Mouse (Mus musculus) cerebellum, adult 18-20 months (tissue): ENCODE measurements around the gene Tcl1b4.
"Not testable (repeated sequence)": the region's sequence is repeated elsewhere in the genome, so short reads cannot be mapped to it uniquely, and the experiment has no call there.

ENCODE experiments used
- DNase-seq, 2 experiments: peaks; one replicate each; pipeline ENCODE4 v3.0.0; 2021

Gene Tcl1b4

DNA sequence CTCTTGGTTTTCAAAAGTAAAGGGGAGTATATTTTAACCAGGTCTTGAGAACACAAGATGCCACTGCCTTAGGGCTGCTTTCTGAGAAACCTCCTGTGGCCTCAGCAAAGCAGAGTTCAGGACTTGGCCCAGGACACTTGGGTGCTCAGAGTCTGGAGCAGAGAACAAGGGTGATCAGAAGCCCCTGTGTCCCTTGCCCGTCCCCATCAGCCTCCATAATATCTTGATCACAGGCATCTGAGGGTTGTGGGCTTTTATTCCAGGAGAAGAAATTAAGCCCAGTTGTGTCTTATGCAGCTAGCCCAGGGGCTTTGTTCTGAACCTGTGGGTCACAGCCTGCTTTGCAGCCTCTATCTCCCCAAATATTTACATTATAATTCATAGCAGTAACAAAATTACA is at the start of gene Tcl1b4:
TSS of gene Tcl1b4 (plus strand) at position 301 of the 400 bp plus-strand sequence.
- DNase-seq: not testable (repeated sequence)

DNA sequence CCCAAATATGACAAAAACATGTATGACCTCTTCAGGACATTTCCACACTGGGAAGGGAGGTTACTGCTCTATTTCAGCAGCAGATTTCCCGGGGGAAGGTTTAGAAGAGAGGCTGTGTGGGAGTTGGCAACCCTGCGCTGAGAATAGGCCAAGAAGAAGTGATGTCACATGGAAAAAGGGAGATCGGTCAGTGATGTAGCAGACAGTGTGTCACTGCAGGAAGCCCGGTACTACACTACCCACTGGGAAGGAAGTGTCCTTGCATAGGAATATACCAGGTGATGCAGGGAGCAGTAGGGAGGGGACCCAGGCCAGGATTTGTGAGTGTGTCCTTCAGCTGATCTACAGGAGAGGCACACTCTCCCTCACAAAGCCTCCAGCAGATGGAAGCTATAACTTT is 46.5 kb upstream of the Tcl1b4 start:
- DNase-seq: not testable (repeated sequence)

DNA sequence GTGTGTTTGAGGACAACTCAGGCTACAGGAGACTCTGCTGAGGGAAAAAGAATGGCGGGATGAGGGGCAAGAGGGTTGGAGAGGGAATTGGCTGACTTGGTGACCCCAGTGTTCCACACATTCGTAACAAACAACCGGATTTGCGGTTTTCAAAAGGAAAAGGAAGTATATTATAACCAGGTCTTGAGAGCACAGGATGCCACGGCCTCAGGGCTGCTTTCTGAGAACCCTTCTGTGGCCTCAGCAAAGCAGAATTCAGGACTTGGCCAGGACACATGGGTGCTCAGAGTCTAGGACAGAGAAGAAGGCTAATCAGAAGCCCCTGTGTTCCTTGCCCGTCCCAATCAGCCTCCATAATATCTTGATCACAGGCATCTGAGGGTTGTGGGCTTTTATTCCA is 42.9 kb upstream of the Tcl1b4 start:
- no peak for DNase-seq

DNA sequence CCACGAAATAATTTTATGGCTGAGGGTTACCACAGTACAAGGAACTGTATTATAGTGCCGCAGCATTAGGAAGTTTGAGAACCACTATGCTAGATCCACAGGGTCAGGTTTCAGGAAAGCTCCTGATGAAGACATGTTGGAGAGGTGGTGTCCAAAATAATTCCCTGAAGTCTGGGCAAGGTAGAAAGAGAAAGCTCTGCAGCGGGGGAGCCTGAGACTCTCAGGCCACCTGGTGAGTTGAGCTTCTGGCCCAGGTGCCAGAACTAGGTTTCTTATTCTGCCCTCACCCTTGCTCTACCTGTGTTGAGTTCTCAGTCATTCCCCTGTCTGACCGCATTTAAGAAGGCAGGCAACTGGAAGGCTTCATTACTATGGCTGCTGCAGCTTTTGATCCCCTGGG is 42.4 kb upstream of the Tcl1b4 start, which contains the start of gene Tcl1b1:
TSS of gene Tcl1b1 (plus strand) at position 301 of the 400 bp plus-strand sequence.
- no peak for DNase-seq

DNA sequence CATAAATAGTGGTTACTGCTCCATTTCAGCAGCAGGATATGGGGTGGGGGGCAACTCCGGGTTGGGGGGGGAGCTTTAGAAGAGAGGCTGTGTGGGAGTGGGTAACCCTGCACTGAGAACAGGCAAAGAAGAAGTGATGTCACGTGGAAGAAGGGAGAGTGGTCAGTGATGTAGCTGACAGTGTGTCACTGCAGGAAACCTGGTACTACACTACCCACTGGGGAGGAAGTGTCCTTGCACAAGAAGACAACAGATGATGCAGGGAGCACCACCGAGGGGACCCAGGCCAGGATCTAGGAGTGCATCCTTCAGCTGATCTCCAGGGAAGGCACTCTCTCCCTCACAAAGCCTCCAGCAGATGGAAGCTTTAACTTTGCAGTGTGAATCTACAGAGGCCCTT is 35.0 kb upstream of the Tcl1b4 start:
- DNase-seq: no peak

DNA sequence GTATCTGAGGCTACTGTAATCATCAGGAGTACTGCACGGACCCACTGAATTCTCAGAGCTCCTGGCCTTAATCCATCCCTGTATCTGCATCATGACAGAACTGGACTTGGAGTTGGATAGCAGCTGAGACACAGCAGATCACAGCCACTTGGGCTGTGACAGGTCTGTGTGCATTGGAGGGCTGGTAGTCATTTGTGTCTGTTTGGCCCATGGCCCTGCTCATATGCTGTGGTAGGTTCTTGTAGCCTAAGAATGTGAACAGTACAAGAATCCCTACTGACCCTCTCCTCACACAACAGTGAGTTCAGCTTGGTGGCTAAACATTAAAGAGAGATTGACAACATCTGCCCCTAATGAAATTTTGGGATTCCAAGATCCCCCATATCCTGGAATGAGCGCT is 28.4 kb upstream of the Tcl1b4 start:
- DNase-seq: no peak

GRCm38 (mm10) chr12:105174318-105174717 is 27.4 kb upstream of the Tcl1b4 start:
- peak; percentile 21 to 31 for DNase-seq

DNA sequence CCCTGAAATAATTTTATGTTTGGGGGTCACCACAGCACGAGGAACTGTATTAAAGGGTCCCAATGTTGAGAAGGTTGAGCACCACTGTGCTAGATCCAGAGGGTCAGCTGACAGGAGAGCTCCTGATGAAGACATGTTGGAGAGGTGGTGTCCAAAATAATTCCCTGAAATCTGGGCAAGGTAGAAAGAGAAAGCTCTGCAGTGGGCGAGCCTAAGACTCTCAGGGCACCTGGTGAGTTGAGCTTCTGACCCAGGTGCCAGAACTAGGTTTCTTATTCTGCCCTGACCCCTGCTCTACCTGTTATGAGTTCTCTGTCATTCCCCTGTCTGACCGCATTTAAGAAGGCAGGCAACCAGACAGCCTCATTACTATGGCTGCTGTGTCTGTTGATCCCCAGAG is 25.7 kb upstream of the Tcl1b4 start, which contains the start of gene Tcl1b5:
TSS of gene Tcl1b5 (plus strand) at position 301 of the 400 bp plus-strand sequence.
- not testable (repeated sequence) for DNase-seq

GRCm38 (mm10) chr12:105181040-105181644 is 20.6 kb upstream of the Tcl1b4 start:
- not testable (repeated sequence) for DNase-seq

GRCm38 (mm10) chr12:105188980-105189379 is 12.8 kb upstream of the Tcl1b4 start:
- DNase-seq: not testable (repeated sequence)

- not testable (repeated sequence) for DNase-seq
These were observed 11.0 kb upstream of the Tcl1b4 start, which contains the start of gene Tcl1b3 for GRCm38 (mm10) chr12:105190743-105191142. Tcl1b3 (plus strand) TSS chr12:105191043.

DNA sequence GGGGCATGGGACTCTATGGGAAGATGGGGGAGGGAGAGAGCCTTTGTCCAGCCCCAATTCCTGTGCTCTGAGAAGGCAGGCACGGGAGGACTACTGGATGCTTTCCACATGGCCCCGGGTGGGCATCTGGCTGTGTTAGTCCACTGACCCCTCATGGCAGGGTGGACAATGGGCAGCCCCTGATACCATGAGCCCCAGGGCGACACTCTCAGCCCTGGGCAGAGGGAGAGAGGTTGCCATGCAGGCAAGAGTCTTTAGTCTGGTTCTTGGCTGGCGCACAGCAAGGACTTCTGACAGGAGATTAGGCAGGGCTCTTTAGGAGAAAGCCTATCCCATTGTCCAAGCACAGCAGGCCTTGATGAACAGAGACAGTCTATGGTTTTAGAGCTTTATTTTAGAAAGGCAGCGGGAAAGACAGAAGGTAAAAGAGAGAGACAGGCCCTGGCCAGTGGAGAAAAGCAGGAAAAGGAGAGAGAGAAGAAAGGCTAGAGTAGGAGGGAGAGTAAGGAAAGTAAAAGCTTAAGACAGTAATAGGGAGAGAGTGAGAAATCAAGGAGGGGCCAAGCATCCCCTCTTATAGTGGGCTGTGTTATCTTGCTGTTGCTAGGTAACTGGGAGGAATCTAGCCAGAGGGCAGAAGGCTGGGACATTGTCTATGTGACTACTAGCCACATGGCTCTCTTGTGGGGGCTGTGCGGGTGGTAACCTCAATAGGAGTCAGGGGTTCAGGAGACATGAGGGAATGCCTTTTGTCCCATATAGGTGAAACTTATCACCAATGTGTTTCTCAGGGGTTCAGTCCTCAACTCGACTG is 1.9 kb upstream of the Tcl1b4 start:
- not testable (repeated sequence) for DNase-seq

DNA sequence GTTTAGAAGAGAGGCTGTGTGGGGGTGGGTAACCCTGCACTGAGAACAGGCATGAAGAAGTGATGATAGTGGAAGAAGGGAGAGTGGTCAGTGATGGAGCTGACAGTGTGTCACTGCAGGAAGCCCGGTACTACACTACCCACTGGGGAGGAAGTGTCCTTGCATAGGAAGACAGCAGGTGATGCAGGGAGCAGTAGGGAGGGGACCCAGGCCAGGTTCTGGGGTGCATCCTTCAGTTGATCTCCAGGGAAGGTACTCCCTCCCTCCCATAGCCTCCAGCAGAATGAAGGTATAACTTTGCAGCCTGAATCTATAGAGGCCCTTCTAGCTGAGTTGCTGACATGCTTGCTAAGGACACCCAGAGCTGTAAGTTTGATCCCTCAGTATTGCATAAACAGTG is 5.3 kb downstream of the Tcl1b4 start:
- DNase-seq: no peak

DNA sequence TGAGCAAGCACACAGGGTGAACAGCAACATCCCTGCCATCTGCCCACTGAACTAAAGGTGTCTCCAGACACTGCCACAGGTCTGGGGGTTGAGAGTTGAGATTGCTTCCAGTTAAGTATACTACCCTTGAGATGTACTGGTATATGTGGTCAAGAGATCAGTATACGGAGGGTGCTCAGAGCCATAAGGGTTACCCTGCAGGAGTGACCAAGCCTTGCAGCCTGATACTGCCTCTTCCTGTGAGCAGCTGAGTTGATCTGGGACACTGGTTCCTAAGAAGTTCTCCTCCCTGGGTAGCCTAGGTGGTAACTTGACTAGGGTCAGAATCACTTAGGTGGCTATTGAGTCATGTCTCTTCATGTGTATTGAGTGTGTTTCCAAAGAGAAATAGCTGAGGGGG is 6.7 kb downstream of the Tcl1b4 start:
- no peak for DNase-seq

DNA sequence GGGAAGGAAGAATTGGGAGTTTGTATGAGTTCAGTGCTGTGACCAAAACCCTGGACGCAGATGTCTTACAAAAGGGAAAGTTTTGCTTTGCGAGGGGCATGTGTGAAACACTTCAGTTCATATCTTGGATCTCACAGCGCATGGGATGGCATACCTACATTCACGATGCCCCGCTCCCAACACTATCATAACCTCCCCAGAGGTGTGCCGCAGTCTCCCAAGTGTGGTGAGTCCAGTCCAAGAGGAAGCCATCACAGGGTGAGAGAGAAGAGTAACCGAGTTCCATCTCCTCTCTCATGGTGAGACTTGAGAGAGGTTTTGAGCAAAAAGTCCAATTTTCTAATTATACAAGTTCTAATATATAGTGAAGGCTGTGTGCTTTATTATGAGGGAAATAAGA is 7.5 kb downstream of the Tcl1b4 start:
- DNase-seq: no peak

DNA sequence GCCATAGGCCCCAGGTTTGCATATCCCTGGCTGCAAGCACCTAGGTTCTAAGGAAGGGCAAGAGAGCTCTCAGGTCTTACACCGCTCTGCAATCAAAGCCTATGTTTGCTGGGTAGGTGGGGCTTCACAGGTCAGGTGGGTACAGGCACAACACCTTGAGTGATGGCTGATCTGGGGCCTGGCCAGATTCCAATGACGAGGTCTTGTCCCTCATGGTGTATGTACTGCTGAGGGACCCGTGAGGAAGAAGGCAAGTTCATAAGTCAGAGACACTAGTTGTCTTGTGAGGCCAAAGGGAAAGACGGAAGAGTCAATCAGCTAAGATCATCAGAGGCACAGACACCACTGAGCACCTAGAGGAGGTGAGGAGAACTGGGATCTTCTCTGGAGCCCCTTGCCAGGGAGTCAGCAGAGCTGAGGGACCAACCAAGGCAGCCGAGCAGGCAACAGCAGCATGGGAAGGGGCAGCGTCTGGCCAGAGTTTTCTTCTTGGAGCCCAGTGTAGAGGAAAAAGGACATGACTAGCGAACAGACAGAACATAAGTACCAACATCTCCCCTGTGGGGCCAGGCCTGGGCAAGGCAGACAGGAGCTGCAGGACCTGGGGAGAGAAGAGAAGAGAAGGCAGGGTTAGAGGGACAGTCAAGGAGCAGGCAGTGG is 15.5 kb downstream of the Tcl1b4 start:
- DNase-seq: no peak

GRCm38 (mm10) chr12:105222601-105223319 is 21.0 kb downstream of the Tcl1b4 start, which contains the start of gene Tcl1:
Tcl1 (minus strand) TSS chr12:105222793.
- no peak for DNase-seq

- no peak for DNase-seq
These were observed 23.0 kb downstream of the Tcl1b4 start for GRCm38 (mm10) chr12:105224621-105225320.

GRCm38 (mm10) chr12:105234362-105234761 is 32.6 kb downstream of the Tcl1b4 start:
- DNase-seq: no peak

DNA sequence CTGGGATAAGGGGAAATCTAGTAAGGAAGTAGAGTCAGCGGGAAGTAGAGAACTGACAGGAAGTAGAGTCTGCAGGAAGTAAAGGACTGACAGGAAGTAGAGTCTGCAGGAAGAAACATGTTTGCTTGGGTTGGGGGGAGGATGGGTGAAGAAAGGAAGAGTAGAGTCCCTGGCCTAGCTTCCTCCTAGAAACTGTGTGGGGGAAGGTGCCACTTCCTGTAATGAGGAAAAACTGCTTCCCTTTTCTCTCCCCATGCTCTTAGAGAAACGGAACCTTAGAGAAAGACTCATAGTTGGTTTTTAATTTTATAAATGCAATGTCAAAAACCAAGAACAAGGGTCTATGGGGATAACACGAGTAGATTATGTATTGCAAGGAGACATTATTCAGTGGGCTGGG is 33.3 kb downstream of the Tcl1b4 start:
- no peak for DNase-seq

- DNase-seq: no peak
These were observed 37.3 kb downstream of the Tcl1b4 start for GRCm38 (mm10) chr12:105239060-105239459.

GRCm38 (mm10) chr12:105248763-105249233 is 47.0 kb downstream of the Tcl1b4 start:
- peak; percentile 5 to 14 for DNase-seq
